Mouse (Mus musculus) erythroblast, adult 5-6 weeks (primary cell): ENCODE results near the gene Kdelc1. TPM values are rescaled to one million over a fixed set of nuclear protein-coding genes. Genes with fewer than 3 reads are reported as not detected.

Experiments used
- ATAC-seq: replicated peaks from 2 replicates; pipeline ENCODE4 v1.8.0; 2016; ENCODE audit warnings: moderate number of reproducible peaks, mild to moderate bottlenecking, moderate TSS enrichment, inconsistent platforms; ENCODE audit not compliant: poor library complexity, low FRiP score, severe bottlenecking
- total RNA-seq, 2 experiments: library from RNA; stranded (forward) in 1 of 2; stranded (reverse) in 1 of 2; fragments of 150-400 nt in 1 of 2; fragments of 200-764, 138-1000 nt in 1 of 2; gene quantifications; 2 replicates each; pipeline versions ENCODE4 v1.2.3 to v1.2.4; 2015 to 2017; ENCODE audit warnings: low replicate concordance in 2 of 2

Gene Kdelc1
- 3.7 and 4.6 TPM in 2 replicates for total RNA-seq (2015; ENCODE audit: low replicate concordance)
- total RNA-seq (2017; ENCODE audit: low replicate concordance) = 2.5 and 3.5 TPM in 2 replicates

GRCm38 (mm10) chr1:44118239-44119054, at the start of gene Kdelc1, which contains the start of gene Bivm:
Gene Kdelc1, minus strand, starts transcription at chr1:44118808.
Gene Bivm, plus strand, starts transcription at chr1:44118957.
- ATAC-seq = peak; percentile 83

- no peak for ATAC-seq
These were observed 49.3 kb upstream of the Kdelc1 start for GRCm38 (mm10) chr1:44167859-44168383.

GRCm38 (mm10) chr1:44162389-44162788, 43.8 kb upstream of the Kdelc1 start:
- no peak for ATAC-seq

GRCm38 (mm10) chr1:44161818-44162217, 43.2 kb upstream of the Kdelc1 start:
- no peak for ATAC-seq

- no peak for ATAC-seq
These were observed 39.7 kb upstream of the Kdelc1 start for GRCm38 (mm10) chr1:44158317-44158716.

- ATAC-seq = no peak
These were observed 36.7 kb upstream of the Kdelc1 start for GRCm38 (mm10) chr1:44155287-44155686.

- ATAC-seq = no peak
These were observed 30.1 kb upstream of the Kdelc1 start for GRCm38 (mm10) chr1:44148706-44149105.

GRCm38 (mm10) chr1:44147563-44148381, 29.2 kb upstream of the Kdelc1 start, which contains the start of gene Ercc5:
Gene Ercc5, plus strand, starts transcription at chr1:44147744.
- ATAC-seq = peak; percentile 97

GRCm38 (mm10) chr1:44142747-44143146, 24.1 kb upstream of the Kdelc1 start:
- ATAC-seq = no peak

- ATAC-seq = no peak
These were observed 21.6 kb upstream of the Kdelc1 start for GRCm38 (mm10) chr1:44140232-44140631.

GRCm38 (mm10) chr1:44129929-44130581, 11.4 kb upstream of the Kdelc1 start:
- ATAC-seq = no peak

GRCm38 (mm10) chr1:44125590-44125989, 7.0 kb upstream of the Kdelc1 start:
- ATAC-seq = no peak

- ATAC-seq = no peak
These were observed 3.6 kb upstream of the Kdelc1 start for GRCm38 (mm10) chr1:44122256-44122655.

- no peak for ATAC-seq
These were observed 1.4 kb upstream of the Kdelc1 start for GRCm38 (mm10) chr1:44120074-44120406.

- ATAC-seq = peak; percentile 55; the same call in 1 of the 2 replicates
These were observed 829 bp upstream of the Kdelc1 start for GRCm38 (mm10) chr1:44119201-44120073.

GRCm38 (mm10) chr1:44117571-44117970, 1.0 kb downstream of the Kdelc1 start:
- no peak for ATAC-seq

- ATAC-seq = no peak
These were observed 15.7 kb downstream of the Kdelc1 start for GRCm38 (mm10) chr1:44102939-44103338.

GRCm38 (mm10) chr1:44102259-44102717, 16.3 kb downstream of the Kdelc1 start, which contains the start of gene Tex30:
Gene Tex30, minus strand, starts transcription at chr1:44102441.
- peak; percentile 97 for ATAC-seq
